Mouse (Mus musculus): ENCODE measurements around the gene Iqschfp.

The Iqschfp gene

DNA sequence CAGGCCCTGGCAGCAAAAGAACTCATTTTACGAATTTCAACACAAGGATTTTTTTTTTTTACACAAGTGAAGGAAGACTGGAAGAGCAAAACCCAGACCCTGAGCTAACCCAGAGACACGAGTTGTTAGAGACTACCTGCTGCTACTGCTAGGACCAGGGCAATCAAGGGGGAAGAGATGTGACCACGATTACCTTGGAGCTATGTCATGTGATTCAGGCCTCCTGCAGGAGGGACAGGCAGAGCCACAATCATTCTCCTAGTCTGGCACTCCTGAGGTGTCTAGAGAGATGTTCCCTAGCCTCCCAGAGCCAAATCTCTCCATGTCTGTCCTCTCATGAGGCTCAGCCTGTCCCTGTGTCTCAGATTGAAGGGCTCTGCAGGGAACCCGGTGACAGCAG lies 634.4 kb downstream of the Iqschfp start:
- in situ Hi-C loops (cut with MboI): no loop called here

DNA sequence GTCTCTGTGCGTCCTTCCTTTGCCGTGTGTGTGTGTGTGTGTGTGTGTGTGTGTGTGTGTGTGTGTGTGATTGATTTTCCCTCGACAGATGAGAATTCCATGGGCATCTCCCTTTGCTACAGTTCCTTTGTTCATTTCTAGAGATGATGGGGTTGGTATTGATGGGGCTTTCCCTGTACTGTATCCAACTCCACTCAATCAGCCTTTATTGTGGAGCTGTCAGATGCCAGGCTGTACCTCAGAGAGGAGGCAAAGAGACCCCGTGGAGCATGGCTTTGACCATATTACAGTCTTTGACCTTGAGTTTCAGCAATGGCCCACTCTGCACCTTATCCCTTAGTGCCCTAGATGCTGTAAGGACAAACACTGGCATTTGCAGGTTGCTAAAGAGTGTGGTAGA lies 635.1 kb downstream of the Iqschfp start:
- in situ Hi-C loops (cut with MboI): no loop called here

DNA sequence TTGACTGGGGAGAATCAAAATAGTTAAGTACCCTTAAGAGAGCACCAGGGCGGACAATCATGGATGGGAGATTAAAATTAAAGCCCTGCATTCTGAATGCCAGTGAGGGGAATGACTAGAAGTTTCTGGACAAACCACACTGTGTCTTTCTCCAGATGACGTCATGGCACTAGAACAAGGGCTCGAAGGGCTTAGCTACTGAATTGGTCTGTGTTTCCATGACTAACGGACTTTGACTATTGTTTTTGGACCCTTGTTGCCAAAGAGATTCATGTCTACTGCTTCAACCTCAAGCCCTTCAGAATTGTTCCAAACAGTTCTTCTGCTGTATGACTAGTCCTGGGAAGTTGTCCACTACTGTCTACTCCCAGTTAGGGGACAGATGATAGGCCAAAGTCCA lies 639.9 kb downstream of the Iqschfp start:
- in situ Hi-C loops (cut with MboI): no loop called here

DNA sequence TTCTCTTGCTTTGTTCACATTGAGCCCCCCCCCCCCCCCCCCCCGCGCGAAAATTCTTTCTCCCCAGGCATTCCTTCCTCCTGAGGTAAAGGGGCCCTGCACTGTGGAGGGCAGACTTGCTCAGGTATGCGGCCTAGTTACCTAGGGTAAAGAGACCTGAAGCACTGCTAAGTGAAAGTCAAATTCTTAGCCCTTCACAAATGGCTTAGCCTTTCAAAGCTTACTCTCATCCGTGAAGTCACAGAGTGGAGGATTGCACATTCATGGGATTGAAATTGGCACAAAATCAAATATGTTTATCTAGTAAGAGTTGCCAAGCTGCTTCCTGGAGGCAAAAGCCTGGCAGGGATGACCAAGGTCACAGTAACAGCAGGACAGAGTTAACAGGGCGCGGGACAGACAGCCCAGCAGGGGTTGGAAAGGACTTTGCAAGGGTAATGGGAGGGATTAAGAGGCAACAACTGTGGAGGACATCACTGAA lies 642.6 kb downstream of the Iqschfp start:
- in situ Hi-C loops (cut with MboI): no loop called here

DNA sequence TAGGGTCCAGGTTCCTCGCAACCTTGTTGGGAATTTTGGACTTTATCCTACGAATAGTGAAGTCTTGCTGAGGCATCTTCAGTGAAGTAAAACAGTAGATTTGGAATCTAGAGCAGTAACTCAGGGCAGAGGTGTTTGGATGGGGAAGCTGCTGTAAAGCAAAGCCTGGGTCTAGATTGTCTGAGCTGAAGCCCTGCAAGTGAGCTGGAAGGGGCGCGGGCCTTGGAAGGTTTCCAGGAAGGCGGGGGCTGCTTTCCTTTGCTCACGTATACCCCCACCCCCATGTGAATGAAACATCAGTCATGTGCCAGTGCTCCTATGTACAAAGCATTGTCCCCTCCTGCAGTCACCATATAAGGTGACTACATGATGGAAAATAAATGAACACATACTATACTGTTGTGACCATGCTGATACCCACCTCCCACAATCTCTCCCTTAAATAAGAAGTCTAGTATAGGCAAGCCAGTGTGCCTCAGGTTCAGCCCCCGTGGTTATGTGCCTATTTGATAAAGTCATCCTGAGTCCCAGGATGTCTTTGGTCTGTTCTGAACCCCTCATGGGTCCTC lies 643.2 kb downstream of the Iqschfp start:
- in situ Hi-C loops (cut with MboI): no loop called here

DNA sequence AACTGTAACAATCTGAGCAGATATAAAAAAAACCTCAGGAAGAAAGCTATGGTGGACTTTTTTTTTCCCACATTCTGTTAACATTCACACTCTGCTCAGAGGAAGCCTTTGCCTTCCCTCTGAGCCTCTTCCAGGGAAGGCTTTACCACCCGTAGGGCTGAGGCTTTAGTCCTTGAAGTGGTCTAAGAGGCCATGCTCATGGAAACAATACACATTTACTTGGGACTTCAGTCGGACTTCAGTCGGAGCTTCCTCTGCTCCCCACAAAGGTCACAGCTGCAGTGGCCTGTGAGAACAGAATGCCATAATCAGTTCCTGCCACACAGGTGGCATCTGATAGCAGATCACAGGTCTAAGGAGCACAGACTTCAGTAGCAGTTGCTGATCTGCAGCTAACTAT lies 644.0 kb downstream of the Iqschfp start:
- in situ Hi-C loops (cut with MboI): no loop called here

DNA sequence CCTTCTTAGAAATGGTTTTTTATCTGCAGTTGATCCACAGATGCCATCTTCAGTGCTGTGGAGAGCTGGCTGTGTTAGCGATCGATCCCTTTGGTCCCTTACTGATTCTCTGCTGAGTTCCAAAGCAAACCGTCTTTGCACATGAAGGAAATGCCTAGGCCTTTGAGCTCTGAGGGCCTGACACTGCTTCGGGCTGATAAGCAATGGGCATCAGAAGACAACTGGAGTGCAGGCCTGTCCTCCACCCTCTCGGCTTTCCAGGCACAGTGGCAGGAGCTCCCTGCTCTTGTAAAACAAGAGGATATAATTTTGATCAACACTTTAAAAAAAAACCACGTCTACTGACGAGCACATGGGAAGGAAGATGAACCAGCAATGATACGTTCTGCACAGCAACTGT lies 649.7 kb downstream of the Iqschfp start:
- in situ Hi-C loops (cut with MboI): no loop called here

DNA sequence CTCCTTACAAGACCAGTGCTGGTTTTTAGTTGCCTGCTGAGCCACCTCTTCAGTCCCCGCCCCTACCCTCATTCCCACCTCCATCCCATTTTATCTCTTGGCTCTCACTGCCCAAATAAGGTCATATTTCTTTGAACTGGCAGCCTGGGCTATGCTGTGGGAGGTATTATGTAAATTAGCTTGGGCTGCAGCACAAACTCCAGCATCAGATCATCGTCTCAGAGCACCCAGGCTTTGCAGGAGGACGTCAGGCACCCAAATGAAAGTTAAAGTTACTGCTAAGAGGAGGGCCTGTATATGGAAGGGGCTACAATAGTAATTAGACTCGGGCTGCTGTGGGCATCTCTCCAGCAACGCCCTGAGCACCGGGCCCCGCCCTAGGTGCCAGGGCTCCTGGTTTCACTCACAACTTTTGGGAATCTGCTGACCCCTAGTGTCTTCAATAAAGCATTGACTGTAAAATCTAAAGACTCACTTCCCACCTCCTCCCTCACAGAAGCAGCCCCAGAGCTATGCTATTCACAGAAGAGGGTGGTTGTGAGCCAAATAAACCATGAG lies 651.0 kb downstream of the Iqschfp start:
- in situ Hi-C loops (cut with MboI): no loop called here

DNA sequence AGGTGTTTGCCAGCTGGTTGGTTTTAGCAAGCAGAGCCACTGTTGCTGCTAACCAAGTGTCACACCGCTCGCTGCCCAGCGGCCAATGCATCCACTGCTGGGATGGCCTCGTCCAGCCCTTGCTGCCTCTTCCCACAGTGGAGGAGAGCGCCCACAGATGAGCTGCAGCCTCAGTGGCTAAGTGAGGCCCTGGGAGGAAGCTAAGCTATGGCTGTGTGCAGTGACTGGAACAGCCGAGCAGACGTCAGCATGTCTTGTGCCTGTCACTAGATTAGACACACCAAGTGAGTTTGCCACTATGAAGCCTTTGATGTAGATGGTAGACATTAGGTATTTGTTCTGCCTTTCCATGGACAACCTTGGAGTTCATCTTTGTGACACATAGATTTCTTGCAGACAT lies 652.8 kb downstream of the Iqschfp start:
- in situ Hi-C loops (cut with MboI): no loop called here

DNA sequence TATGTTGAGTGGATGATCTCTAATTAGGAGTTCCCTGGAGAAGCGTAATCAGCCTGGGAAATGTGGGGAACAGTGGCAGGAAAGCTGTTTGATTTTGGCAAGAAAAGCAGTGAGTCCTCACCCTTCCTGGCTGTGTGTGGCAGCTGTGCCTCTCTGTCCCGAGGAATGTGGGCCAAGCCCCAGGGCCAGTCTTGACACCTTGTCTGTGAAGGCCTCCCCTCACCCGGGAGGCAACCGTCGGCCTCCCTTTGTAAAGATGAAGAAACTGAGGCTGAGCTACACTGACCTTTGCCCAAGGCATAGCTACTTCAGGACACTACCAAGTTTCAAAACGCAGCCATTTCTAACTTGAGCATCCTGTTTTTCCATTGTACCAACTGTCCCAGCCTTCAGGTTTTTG lies 653.9 kb downstream of the Iqschfp start:
- in situ Hi-C loops (cut with MboI): no loop called here

DNA sequence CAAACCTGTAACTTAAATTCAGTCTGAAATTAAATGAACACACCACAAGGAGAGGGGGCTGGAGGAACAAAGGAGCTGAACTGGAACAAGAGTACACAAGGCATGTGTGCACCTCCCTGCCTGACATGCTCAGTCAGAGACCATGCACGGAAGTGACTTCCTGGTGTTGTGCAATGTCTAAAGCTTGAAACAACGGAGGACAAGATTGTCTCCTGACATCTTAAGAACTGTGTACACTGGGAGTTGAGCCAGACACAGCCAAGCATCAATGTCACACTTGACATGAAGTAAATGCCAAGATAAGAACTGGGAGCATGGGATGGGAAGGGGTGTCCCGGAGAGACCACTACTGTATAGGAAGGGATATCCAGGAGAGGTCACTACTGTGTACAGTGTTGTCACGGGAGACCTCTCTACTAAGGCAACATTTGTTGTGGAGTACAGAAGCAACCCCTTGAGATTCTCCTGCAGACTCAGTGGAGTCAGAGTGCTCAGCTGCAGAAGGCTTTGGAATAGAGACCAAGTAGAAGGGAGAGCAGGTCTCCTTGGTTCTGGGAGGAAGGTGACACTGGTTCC lies 663.1 kb downstream of the Iqschfp start:
- in situ Hi-C loops (cut with MboI): no loop called here

DNA sequence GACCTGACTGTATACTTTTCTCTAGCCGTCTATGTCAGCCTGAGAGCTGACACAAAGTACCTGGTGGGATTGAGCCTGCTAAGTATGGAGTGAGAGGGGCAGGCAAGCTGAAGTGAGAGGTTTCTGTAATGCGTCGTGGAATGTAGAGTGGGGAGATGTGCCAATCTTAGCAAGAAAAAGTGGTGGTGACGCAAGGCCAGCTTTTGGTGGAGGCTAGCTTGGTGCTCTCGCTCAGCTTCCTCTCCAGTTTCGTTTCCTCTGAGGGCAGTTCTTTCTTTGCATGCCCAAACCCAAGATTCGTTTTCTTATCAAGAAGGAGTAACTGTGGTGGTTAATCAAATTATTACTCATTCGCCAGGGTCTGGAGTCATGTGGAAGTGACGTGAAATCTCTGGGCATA lies 664.9 kb downstream of the Iqschfp start:
- in situ Hi-C loops (cut with MboI): no loop called here

DNA sequence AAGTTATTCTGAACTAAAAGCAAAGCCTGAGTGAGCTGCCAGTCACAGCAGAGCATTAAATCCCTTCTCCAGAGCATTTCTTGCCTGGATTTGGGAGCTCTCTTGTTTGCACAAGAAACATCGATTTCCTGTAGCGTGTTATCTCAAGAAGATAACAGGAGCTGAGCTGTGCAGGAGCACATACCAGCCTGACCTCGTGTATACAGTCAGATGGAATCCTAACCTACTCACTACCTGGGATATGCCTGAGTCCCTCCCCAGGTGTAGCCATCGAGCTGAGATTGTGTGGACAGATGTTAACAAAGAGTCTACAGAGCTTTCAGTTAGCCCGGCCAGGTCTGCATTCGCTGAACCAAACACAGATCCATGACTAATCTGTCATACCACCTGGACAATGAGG lies 666.7 kb downstream of the Iqschfp start:
- in situ Hi-C loops (cut with MboI): no loop called here

DNA sequence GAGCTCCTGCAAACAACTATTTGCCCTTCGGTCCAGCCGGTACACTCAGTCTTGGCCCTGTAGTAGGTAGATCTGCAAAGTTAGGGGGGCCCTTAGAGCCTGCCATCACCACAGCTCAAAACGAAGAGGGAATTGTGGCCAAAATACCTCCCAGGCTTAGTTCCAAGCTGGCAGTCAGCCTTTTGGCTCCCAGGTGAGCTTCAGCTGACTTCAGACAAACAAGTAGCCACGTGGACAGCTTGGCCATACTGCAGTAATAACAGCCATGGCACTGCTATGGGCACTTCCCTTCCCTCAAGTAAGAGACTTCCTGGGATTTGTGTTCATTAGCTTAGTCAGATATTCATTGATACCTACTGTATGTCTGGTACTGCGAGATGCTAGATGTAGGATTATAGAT lies 668.0 kb downstream of the Iqschfp start:
- in situ Hi-C loops (cut with MboI): no loop called here

DNA sequence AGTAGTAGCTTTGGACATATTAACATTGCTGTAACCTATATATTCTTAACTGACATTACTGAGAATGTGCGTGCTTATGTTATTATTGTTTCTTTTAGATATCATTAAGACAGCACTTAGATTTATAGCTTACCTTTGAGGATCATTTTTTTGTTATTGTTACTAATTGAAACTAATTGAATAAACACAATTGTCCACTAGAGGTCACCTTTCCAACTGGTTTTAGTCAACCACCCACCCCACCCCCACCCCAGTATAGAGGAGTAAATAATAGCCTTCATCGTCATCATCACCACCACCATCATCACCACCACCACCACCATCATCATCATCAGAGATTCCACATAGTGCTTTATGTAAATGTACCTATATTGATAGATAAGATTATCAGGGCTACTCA lies 670.8 kb downstream of the Iqschfp start:
- in situ Hi-C loops (cut with MboI): no loop called here

DNA sequence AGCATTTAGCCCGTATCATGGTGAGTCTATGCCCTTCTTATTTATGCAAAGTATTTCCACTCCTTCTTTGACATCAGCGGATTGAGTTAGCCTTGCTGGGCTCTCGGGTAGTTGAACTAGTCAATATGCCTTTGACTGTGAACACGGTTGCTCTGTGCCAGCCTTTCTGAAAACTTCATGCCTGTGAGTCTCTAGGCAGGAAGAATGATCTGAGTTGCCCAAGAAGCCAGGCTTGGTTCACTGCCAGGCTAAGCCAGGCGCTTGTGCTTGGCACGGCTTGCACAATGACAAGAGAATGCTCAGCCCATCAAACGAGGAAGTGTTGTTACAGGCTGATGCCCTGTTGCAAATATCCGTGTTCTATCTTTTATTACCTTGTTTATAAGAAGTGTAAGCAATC lies 671.9 kb downstream of the Iqschfp start:
- in situ Hi-C loops (cut with MboI): no loop called here

DNA sequence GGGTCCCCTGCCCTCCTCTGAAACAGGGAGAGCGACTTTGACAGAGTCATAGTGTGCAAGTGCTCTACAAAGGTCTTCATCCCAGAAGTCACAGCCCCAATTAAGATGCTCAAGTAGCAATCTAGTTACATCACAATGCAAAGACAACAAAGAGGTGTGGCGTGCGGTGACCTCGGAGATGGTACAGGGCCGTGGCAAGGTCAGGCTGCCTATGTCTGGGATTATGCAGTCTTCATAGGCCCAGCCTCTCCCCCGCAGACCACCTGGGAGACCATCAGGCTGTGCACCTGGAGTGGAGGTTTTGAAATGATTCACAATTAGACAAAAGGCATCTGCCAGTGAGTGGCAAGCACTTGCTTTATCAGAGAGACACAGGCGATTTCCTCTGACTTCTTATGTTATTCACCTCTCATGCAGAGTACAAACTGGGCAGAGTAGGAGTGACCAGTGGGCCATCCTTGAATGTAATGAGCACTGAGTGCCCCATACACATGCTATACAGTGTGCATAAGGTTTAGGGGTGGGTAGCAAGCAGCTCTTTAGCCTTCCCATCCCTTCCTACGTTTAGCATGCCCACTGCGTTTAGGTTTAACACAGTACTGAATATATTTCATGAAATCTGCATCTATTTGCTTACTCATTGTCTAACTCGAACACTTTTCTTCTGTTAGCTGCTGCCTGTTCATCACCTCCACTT lies 673.1 kb downstream of the Iqschfp start:
- in situ Hi-C loops (cut with MboI): no loop called here

DNA sequence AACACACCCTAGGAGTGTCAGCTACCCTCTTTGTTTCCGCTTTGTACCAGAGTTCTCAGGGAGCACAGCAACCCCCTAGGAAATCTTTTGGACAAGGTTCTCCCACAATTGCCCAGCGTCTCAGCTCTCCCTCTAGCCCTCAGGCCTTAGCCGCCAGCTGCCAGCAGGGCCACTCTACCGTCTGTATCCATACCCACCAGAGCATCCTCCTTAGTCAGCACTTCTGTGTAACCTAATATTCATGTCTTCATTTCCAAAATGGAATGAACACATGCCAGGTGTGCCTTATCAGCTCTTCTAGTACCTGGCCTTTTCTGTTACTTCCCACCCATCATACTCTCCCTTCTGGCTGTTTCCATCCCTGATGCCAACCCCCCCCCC lies 673.6 kb downstream of the Iqschfp start:
- in situ Hi-C loops (cut with MboI): no loop called here

DNA sequence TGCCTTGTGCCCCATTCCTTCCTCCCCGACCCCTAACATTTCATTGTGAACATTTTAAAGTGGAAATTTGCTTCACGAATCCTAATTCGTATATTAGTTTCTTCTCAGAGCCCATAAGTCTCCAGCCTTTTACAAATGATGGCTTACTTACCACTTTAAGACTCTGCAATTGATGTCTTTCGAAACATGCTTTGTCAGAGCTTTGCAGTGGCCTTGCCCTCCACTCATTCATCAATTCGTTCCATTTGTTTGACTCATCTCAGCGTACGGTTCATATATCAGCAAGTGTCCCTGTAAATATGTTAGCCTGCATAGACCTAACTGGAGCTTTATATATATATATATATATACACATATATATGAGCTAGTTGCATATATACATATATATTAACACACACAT lies 675.5 kb downstream of the Iqschfp start:
- in situ Hi-C loops (cut with MboI): no loop called here

DNA sequence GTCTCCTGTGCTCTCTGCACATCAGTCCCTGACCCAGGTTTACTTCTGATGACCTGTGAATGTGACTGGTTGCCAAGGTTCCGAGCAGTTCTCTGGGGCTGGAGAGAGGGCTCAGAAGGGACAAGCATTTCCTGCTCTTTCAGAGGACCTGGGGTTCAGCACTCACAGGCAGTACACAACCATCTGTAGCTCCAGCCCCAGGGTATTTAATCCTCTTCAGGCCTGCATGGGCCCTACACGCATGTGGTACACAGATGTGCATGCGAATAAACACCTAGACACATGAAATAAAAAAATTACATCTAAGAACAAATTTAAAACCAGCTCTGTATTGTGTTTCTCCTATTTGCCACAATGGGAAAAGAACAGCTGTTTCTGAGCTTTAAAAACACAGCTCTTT lies 676.1 kb downstream of the Iqschfp start:
- in situ Hi-C loops (cut with MboI): no loop called here

DNA sequence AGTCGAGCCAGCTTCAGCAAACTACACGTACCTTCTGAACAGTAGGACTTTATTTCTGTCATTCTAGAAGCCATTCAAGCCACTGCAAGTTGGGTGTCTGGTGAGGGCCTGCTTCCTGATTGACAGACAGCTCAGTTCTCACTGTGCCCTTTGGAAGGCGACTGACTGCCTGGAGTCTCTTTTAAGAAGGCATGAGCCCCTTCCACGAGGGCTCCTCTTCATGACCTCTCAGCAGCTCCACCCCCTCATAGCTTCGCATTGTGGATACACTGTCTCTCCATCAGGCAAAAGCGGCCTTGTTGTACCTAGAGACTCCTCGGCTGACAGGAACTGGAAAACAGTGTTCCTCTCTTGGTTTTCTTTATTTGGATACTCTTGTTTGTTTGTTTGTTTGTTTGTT lies 676.7 kb downstream of the Iqschfp start:
- in situ Hi-C loops (cut with MboI): no loop called here

DNA sequence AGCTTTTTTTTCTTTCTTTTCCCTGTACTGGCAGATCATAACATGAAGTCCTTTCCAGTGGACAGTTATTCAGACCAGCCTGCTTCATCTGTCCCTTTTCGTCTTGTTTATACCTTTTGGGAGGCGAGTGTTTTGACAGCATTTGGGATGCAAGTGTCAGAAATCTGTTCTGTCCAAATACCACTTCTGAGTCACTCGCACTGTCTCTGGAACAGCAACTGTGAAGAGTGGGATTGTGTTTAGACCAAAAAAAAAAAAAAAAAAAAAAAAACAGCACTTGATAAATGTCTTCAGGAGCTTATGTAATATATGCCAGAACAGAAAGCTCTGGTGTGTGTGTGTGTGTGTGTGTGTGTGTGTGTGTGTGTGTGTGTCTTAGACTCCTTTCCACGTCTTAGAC lies 678.3 kb downstream of the Iqschfp start:
- in situ Hi-C loops (cut with MboI): no loop called here

Data from mature B cell (primary cell).